Mouse (Mus musculus): ENCODE data around the gene Sik1. TPM values are rescaled to one million over a fixed set of nuclear protein-coding genes. Genes with fewer than 3 reads are reported as not detected.

Gene Sik1
- polyA plus RNA-seq, 2 experiments: 2.6 to 3.0 TPM

GRCm38 (mm10) chr17:31868076-31868475, 12.5 kb upstream of the Sik1 start:
- H3K4me3 ChIP-seq (ENCODE audit: insufficient read depth in 1 of 2, low read depth in 2 of 2, low read length in 2 of 2): no peak overlapping the region
- TF ChIP-seq CTCF (IDR thresholded peaks at IDR 0.05; ENCODE audit: low read depth): no peak
- TF ChIP-seq EP300 (IDR thresholded peaks at IDR 0.05; ENCODE audit: low read depth): no peak
- H3K4me1 ChIP-seq (replicated peaks; ENCODE audit: control insufficient read depth in 2 of 2, insufficient read depth in 2 of 2, low read length in 1 of 2): peaks cover 0 to 11% of the 10 kb centered on the region in 2 experiments; a peak in 2 of 4 replicates
- no peak overlapping the region for H3K9ac ChIP-seq (replicated peaks)
- DNase-seq (ENCODE audit: low read depth in 3 of 3, low spot score in 3 of 3): no peak
- no peak for ATAC-seq (ENCODE audit: insufficient read depth)
- H3K27me3 ChIP-seq (ENCODE audit: control insufficient read depth, insufficient read depth, low read length): no peaks in the 10 kb centered on the region
- no peak overlapping the region for H3K4me2 ChIP-seq (ENCODE audit: low read depth)
- H3K36me3 ChIP-seq (replicated peaks; ENCODE audit: control insufficient read depth, insufficient read depth, low read depth): no peaks in the 10 kb centered on the region
- WGBS (ENCODE audit: insufficient replicate concordance): 77% methylated on average over 4 of the region's 4 CpGs
- H3K27ac ChIP-seq: no peak overlapping the region
- H3K9me3 ChIP-seq (ENCODE audit: control insufficient read depth, low read length): no peaks in the 10 kb centered on the region

DNA sequence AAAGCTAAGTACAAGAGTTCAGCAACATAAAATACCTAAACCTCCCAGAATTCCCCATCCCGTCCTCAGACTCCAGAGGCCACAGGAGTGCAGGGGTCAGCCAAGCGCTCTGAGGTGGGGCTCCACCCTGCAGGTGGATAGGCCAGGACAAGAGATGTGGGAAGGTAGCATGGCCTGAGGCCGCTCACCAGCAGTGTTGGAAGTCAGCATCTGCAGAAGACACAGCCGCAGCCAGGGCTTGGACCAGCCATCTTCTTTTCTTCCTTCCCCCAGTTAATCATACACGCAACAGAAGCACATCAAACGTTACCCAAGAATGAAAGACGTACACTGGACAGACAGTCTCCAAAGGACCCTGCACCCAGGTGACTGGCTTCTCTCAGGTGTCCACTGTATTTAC, 11.5 kb upstream of the Sik1 start:
- Histone ChIP-seq H3K27ac (no peak overlapping the region), H3K9ac (replicated peaks) (no peak overlapping the region)
- no peak for ATAC-seq (ENCODE audit: insufficient read depth)

DNA sequence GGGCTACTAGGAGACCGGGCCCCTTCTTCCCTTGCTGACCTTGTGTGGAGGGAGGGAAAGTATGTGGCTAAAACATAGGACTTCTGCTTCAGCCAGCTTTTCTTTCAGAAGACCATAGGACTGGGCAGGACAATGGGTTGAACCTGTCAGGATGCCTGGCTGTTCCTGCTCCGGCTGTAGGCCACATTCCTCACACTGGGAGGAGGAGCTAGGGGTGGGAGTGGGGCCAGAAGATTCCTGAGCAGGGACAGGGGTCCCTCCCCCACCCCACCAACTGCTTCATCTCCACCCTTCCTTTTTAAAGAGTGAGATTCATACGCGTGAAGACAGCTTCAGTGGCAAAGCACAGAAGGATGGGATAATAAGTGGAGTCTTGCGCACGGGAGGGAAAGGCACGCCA, 10.0 kb upstream of the Sik1 start:
- WGBS (ENCODE audit: insufficient replicate concordance): 79% methylated on average over 7 of the region's 7 CpGs
- Histone ChIP-seq H3K27ac (no peak overlapping the region), H3K9ac (replicated peaks) (no peak overlapping the region), H3K4me2 (ENCODE audit: low read depth) (no peak overlapping the region), H3K36me3 (replicated peaks; ENCODE audit: control insufficient read depth, insufficient read depth, low read depth) (no peaks in the 10 kb centered on the region), H3K9me3 (ENCODE audit: control insufficient read depth, low read length) (no peaks in the 10 kb centered on the region), H3K4me3 (ENCODE audit: insufficient read depth in 1 of 2, low read depth in 2 of 2, low read length in 2 of 2) (no peak overlapping the region), H3K4me1 (replicated peaks; ENCODE audit: control insufficient read depth in 2 of 2, insufficient read depth in 2 of 2, low read length in 1 of 2) (peaks cover 0 to 7% of the 10 kb centered on the region in 2 experiments; a peak in 1 of 4 replicates), H3K27me3 (ENCODE audit: control insufficient read depth, insufficient read depth, low read length) (no peaks in the 10 kb centered on the region)
- ATAC-seq (ENCODE audit: insufficient read depth) (no peak), DNase-seq (ENCODE audit: low read depth in 3 of 3, low spot score in 3 of 3) (no peak)
- no peak for TF ChIP-seq EP300 (IDR thresholded peaks at IDR 0.05; ENCODE audit: low read depth)
- TF ChIP-seq CTCF (IDR thresholded peaks at IDR 0.05; ENCODE audit: low read depth): no peak

More for the DNA sequence above, 11.5 kb upstream of the Sik1 start:
- TF ChIP-seq EP300 (IDR thresholded peaks at IDR 0.05; ENCODE audit: low read depth) (no peak), CTCF (IDR thresholded peaks at IDR 0.05; ENCODE audit: low read depth) (no peak)
- no peaks in the 10 kb centered on the region for H3K36me3 ChIP-seq (replicated peaks; ENCODE audit: control insufficient read depth, insufficient read depth, low read depth)
- no peaks in the 10 kb centered on the region for H3K27me3 ChIP-seq (ENCODE audit: control insufficient read depth, insufficient read depth, low read length)
- no peak overlapping the region for H3K4me3 ChIP-seq (ENCODE audit: insufficient read depth in 1 of 2, low read depth in 2 of 2, low read length in 2 of 2)
- peaks cover 0 to 8% of the 10 kb centered on the region in 2 experiments; a peak in 1 of 4 replicates for H3K4me1 ChIP-seq (replicated peaks; ENCODE audit: control insufficient read depth in 2 of 2, insufficient read depth in 2 of 2, low read length in 1 of 2)
- no peak overlapping the region for H3K4me2 ChIP-seq (ENCODE audit: low read depth)
- H3K9me3 ChIP-seq (ENCODE audit: control insufficient read depth, low read length): no peaks in the 10 kb centered on the region
- whole genome bisulfite sequencing (ENCODE audit: insufficient replicate concordance): 77% methylated on average over 7 of the region's 7 CpGs
- no peak for DNase-seq (ENCODE audit: low read depth in 3 of 3, low spot score in 3 of 3)

- Histone ChIP-seq H3K4me3 (ENCODE audit: insufficient read depth in 1 of 2, low read depth in 2 of 2, low read length in 2 of 2) (no peak overlapping the region), H3K9me3 (ENCODE audit: control insufficient read depth, low read length) (no peaks in the 10 kb centered on the region), H3K4me1 (replicated peaks; ENCODE audit: control insufficient read depth in 2 of 2, insufficient read depth in 2 of 2, low read length in 1 of 2) (peaks cover 0 to 7% of the 10 kb centered on the region in 2 experiments; a peak in 1 of 4 replicates), H3K4me2 (ENCODE audit: low read depth) (no peak overlapping the region), H3K36me3 (replicated peaks; ENCODE audit: control insufficient read depth, insufficient read depth, low read depth) (no peaks in the 10 kb centered on the region), H3K27me3 (ENCODE audit: control insufficient read depth, insufficient read depth, low read length) (no peaks in the 10 kb centered on the region), H3K27ac (no peak overlapping the region), H3K9ac (replicated peaks) (no peak overlapping the region)
- 42% methylated on average over 11 of the region's 11 CpGs for WGBS (ENCODE audit: insufficient replicate concordance)
- DNase-seq (ENCODE audit: low read depth in 3 of 3, low spot score in 3 of 3) (no peak), ATAC-seq (ENCODE audit: insufficient read depth) (no peak)
- TF ChIP-seq CTCF (IDR thresholded peaks at IDR 0.05; ENCODE audit: low read depth): no peak
These were observed 9.3 kb upstream of the Sik1 start for GRCm38 (mm10) chr17:31864666-31865450.

- ATAC-seq (ENCODE audit: insufficient read depth) (peak; percentile 35; the same call in 1 of the 2 replicates), DNase-seq (ENCODE audit: low read depth in 3 of 3, low spot score in 3 of 3) (no peak)
- no peak for TF ChIP-seq CTCF (IDR thresholded peaks at IDR 0.05; ENCODE audit: low read depth)
- no peaks in the 10 kb centered on the region for H3K36me3 ChIP-seq (replicated peaks; ENCODE audit: control insufficient read depth, insufficient read depth, low read depth)
- WGBS (ENCODE audit: insufficient replicate concordance): 46% methylated on average over 10 of the region's 10 CpGs
- H3K9me3 ChIP-seq (ENCODE audit: control insufficient read depth, low read length): no peaks in the 10 kb centered on the region
- H3K4me1 ChIP-seq (replicated peaks; ENCODE audit: control insufficient read depth in 2 of 2, insufficient read depth in 2 of 2, low read length in 1 of 2): peaks cover 0 to 7% of the 10 kb centered on the region in 2 experiments; a peak in 1 of 4 replicates
- H3K4me2 ChIP-seq (ENCODE audit: low read depth): no peak overlapping the region
- H3K27ac ChIP-seq: no peak overlapping the region
- H3K4me3 ChIP-seq (ENCODE audit: insufficient read depth in 1 of 2, low read depth in 2 of 2, low read length in 2 of 2): no peak overlapping the region
- H3K9ac ChIP-seq (replicated peaks): no peak overlapping the region
- H3K27me3 ChIP-seq (ENCODE audit: control insufficient read depth, insufficient read depth, low read length): no peaks in the 10 kb centered on the region; the same call in 1 of the 2 replicates
These were observed 7.7 kb upstream of the Sik1 start for GRCm38 (mm10) chr17:31863151-31863815.

Measured in liver, embryonic 14.5 days (tissue).